Mouse (Mus musculus): ENCODE results near the gene Cnksr2. TPM values are rescaled to one million over a fixed set of nuclear protein-coding genes. Genes with fewer than 3 reads are reported as not detected.

The Cnksr2 gene
- 0.01 and 0.04 TPM in 2 replicates for polyA plus RNA-seq (2012; rRNA removed)

GRCm38 (mm10) chrX:158043057-158043843, at the start of gene Cnksr2:
TSS of gene Cnksr2 (minus strand) at chrX:158043294.
- DNase-seq: no peak
- 5% methylated on average over 48 of the region's 99 CpGs for WGBS
- Histone ChIP-seq H3K4me1 (replicated peaks; ENCODE audit: control insufficient read depth, insufficient read depth, low read length) (no peaks in the 10 kb centered on the region), H3K36me3 (ENCODE audit: control insufficient read depth, insufficient read depth, low read length) (no peaks in the 10 kb centered on the region), H3K4me3 (ENCODE audit: control insufficient read depth, insufficient read depth, low read length) (peak within 1 kb of the TSS; percentile 26), H3K27ac (ENCODE audit: control insufficient read depth, insufficient read depth, low read length) (no peak within 1 kb of the TSS), H3K27me3 (ENCODE audit: control insufficient read depth, insufficient read depth, low read length) (no peaks in the 10 kb centered on the region; the same call in 1 of the 2 replicates)
- no peak for TF ChIP-seq CTCF (IDR thresholded peaks at IDR 0.05; ENCODE audit: borderline replicate concordance, control insufficient read depth, extremely low read depth, insufficient read depth, low read length, poor library complexity)
- no peak for TF ChIP-seq POLR2A (IDR thresholded peaks at IDR 0.05; ENCODE audit: control insufficient read depth, extremely low read depth, insufficient read depth, low read length, poor library complexity)

- no peak overlapping the region for H3K27ac ChIP-seq (ENCODE audit: control insufficient read depth, insufficient read depth, low read length)
- no peak overlapping the region; the same call in 1 of the 2 replicates for H3K4me3 ChIP-seq (ENCODE audit: control insufficient read depth, insufficient read depth, low read length)
- no peaks in the 10 kb centered on the region; the same call in 1 of the 2 replicates for H3K27me3 ChIP-seq (ENCODE audit: control insufficient read depth, insufficient read depth, low read length)
- no peaks in the 10 kb centered on the region for H3K4me1 ChIP-seq (replicated peaks; ENCODE audit: control insufficient read depth, insufficient read depth, low read length)
- H3K36me3 ChIP-seq (ENCODE audit: control insufficient read depth, insufficient read depth, low read length): no peaks in the 10 kb centered on the region
- TF ChIP-seq POLR2A (IDR thresholded peaks at IDR 0.05; ENCODE audit: control insufficient read depth, extremely low read depth, insufficient read depth, low read length, poor library complexity): no peak
- no peak for TF ChIP-seq CTCF (IDR thresholded peaks at IDR 0.05; ENCODE audit: borderline replicate concordance, control insufficient read depth, extremely low read depth, insufficient read depth, low read length, poor library complexity)
- 3% methylated on average over 13 of the region's 13 CpGs for WGBS
- no peak for DNase-seq
Measured at GRCm38 (mm10) chrX:158043844-158044140, 698 bp upstream of the Cnksr2 start.

DNA sequence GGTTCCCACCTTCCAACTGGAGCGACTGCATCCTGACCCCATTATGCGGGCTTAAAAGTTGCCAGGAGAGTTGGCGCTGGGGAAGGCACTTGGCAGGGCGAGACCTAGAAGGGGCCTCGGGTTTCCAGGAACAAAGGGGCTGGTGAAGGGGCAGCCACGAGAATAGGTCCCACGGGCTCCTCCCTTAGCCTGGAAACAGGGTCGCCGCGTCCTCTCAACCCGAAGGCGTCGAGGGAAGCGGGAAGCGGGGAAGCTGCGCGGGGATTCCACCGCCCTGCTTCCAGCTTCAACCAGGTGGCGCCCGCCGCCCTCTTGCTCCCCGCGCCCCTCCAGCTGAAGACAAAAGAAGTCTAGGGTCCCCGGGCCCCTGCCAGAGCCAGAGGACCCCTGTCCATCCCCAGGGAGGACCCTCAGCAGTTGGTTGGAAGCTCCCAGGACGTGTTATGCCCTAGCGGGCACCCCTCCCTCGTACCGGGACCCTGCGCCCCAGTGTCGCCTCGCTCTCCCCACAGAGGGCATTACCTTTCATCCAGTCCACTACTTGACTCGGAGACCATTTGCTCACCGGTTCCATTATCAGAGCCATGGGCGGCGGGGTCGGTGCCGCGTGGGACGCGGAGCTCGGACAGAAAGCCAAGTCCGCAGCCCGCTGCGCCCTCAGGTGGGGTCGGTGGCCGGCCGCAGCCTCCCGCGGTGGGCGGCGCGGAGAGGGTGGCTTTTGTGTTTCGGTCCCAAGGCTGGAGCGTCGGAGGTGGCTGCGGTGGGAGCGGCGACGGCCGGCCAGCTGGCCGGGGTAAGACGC, 638 bp downstream of the Cnksr2 start:
- peak overlapping the region; percentile 26; the same call in 1 of the 2 replicates for H3K4me3 ChIP-seq (ENCODE audit: control insufficient read depth, insufficient read depth, low read length)
- 1% methylated on average over 34 of the region's 62 CpGs for WGBS
- H3K4me1 ChIP-seq (replicated peaks; ENCODE audit: control insufficient read depth, insufficient read depth, low read length): no peaks in the 10 kb centered on the region
- H3K27ac ChIP-seq (ENCODE audit: control insufficient read depth, insufficient read depth, low read length): no peak overlapping the region
- DNase-seq: no peak
- H3K36me3 ChIP-seq (ENCODE audit: control insufficient read depth, insufficient read depth, low read length): no peaks in the 10 kb centered on the region
- TF ChIP-seq CTCF (IDR thresholded peaks at IDR 0.05; ENCODE audit: borderline replicate concordance, control insufficient read depth, extremely low read depth, insufficient read depth, low read length, poor library complexity): no peak
- no peak for TF ChIP-seq POLR2A (IDR thresholded peaks at IDR 0.05; ENCODE audit: control insufficient read depth, extremely low read depth, insufficient read depth, low read length, poor library complexity)
- H3K27me3 ChIP-seq (ENCODE audit: control insufficient read depth, insufficient read depth, low read length): no peaks in the 10 kb centered on the region; the same call in 1 of the 2 replicates

- H3K4me3 ChIP-seq (ENCODE audit: control insufficient read depth, insufficient read depth, low read length): no peak overlapping the region
- H3K27ac ChIP-seq (ENCODE audit: control insufficient read depth, insufficient read depth, low read length): no peak overlapping the region
- TF ChIP-seq POLR2A (IDR thresholded peaks at IDR 0.05; ENCODE audit: control insufficient read depth, extremely low read depth, insufficient read depth, low read length, poor library complexity) (no peak), CTCF (IDR thresholded peaks at IDR 0.05; ENCODE audit: borderline replicate concordance, control insufficient read depth, extremely low read depth, insufficient read depth, low read length, poor library complexity) (no peak)
- H3K4me1 ChIP-seq (replicated peaks; ENCODE audit: control insufficient read depth, insufficient read depth, low read length): no peaks in the 10 kb centered on the region
- DNase-seq: no peak
- 4% methylated on average over 7 of the region's 7 CpGs for WGBS
- H3K27me3 ChIP-seq (ENCODE audit: control insufficient read depth, insufficient read depth, low read length): no peaks in the 10 kb centered on the region; the same call in 1 of the 2 replicates
- H3K36me3 ChIP-seq (ENCODE audit: control insufficient read depth, insufficient read depth, low read length): no peaks in the 10 kb centered on the region
Measured at GRCm38 (mm10) chrX:158041703-158042102, 1.4 kb downstream of the Cnksr2 start.

DNA sequence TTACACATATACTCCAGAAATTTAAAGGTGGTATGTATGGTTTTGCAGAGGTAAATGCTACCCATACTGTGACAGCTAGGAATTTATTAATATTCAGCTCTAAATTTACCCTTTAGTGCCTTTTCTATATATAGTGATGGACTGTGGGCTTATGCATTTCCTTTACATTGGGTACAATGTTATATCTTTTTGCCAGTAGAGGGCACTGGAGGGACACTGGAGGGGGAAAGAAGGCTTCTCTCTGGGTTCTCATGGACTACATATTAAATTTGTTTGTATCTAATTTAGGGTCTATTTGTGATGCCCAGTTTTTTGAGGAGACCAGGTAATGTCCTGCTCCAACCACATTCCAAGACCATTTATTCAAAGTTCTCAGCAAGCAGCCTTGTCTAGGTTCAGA, 91.4 kb downstream of the Cnksr2 start:
- no peak for TF ChIP-seq CTCF (IDR thresholded peaks at IDR 0.05; ENCODE audit: borderline replicate concordance, control insufficient read depth, extremely low read depth, insufficient read depth, low read length, poor library complexity)
- TF ChIP-seq POLR2A (IDR thresholded peaks at IDR 0.05; ENCODE audit: control insufficient read depth, extremely low read depth, insufficient read depth, low read length, poor library complexity): no peak
- DNase-seq: no peak
- H3K27ac ChIP-seq (ENCODE audit: control insufficient read depth, insufficient read depth, low read length): no peak overlapping the region
- H3K4me3 ChIP-seq (ENCODE audit: control insufficient read depth, insufficient read depth, low read length): no peak overlapping the region
- no peaks in the 10 kb centered on the region for H3K36me3 ChIP-seq (ENCODE audit: control insufficient read depth, insufficient read depth, low read length)
- no peaks in the 10 kb centered on the region for H3K27me3 ChIP-seq (ENCODE audit: control insufficient read depth, insufficient read depth, low read length)
- H3K4me1 ChIP-seq (replicated peaks; ENCODE audit: control insufficient read depth, insufficient read depth, low read length): no peaks in the 10 kb centered on the region

DNA sequence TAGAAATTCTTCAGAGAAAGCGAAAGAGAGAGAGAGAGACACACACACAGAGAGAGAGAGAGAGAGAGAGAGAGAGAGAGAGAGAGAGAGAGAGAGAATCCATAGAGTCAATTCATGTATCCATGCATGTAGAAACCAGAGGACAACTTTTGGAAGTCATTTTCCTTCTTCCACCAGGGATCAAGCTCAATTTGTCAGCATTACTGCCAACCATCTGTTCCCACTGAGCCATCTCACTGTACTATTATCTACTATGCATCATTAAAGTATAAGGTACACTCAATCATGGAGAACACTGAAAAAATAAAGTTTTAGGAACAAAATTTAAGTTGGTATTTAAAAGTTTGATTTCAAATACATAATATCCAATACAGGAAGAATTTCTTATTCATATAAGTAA, 93.8 kb downstream of the Cnksr2 start:
- Histone ChIP-seq H3K4me3 (ENCODE audit: control insufficient read depth, insufficient read depth, low read length) (no peak overlapping the region), H3K27me3 (ENCODE audit: control insufficient read depth, insufficient read depth, low read length) (no peaks in the 10 kb centered on the region), H3K4me1 (replicated peaks; ENCODE audit: control insufficient read depth, insufficient read depth, low read length) (no peaks in the 10 kb centered on the region), H3K36me3 (ENCODE audit: control insufficient read depth, insufficient read depth, low read length) (no peaks in the 10 kb centered on the region), H3K27ac (ENCODE audit: control insufficient read depth, insufficient read depth, low read length) (no peak overlapping the region)
- TF ChIP-seq CTCF (IDR thresholded peaks at IDR 0.05; ENCODE audit: borderline replicate concordance, control insufficient read depth, extremely low read depth, insufficient read depth, low read length, poor library complexity): no peak
- no peak for TF ChIP-seq POLR2A (IDR thresholded peaks at IDR 0.05; ENCODE audit: control insufficient read depth, extremely low read depth, insufficient read depth, low read length, poor library complexity)
- WGBS: 80% methylated on average over 1 of the region's 1 CpGs
- no peak for DNase-seq
